8 mouse cellular contexts compared by ENCODE assay signal in the genomic region with DNA sequence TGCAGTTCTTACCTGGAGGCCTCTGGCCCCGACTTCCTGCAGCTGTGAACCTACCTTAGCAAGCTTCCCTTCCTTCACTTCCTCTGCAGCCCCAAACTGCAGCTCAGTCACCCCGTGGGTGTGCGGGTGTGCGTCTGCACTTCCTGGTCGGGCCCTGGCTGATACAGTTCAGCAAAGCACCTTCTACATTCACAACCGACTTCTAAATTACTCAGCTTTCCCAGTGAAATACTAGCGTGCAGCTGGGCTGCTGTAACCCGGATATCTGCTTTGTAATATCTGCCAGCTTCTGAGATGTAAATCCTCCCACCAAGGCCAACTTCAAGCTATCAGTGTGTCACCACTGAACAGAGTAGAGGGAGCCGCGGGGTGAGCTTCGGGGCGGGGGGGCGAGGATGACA. TPM values are rescaled to one million over a fixed set of nuclear protein-coding genes. Genes with fewer than 3 reads are reported as not detected.
DNase-seq lines count a peak whose midpoint lies in the region; ATAC-seq lines count a peak whose summit lies in the region.

No protein-coding gene starts in this region.

- peaks cover 18% of the 10 kb centered on the region for H3K4me1 ChIP-seq in heart, embryonic 12.5 days (replicated peaks)

- H3K9ac ChIP-seq in heart, embryonic 12.5 days: no peak overlapping the region

- no peaks in the 10 kb centered on the region for H3K9me3 ChIP-seq in heart, embryonic 12.5 days (replicated peaks)

- 72% methylated on average over 13 of the region's 13 CpGs for WGBS in heart, embryonic 12.5 days

- DNase-seq in heart, postnatal 25 days (ENCODE audit: low spot score): no peak
- DNase-seq in adrenal gland, adult 2 months: peak; percentile 74
- DNase-seq in thymus, postnatal 0 days (ENCODE audit: low spot score): peak; percentile 86
- DNase-seq in ovary, postnatal 36 days (ENCODE audit: low spot score): no peak
- DNase-seq in urinary bladder, postnatal 14 days (ENCODE audit: low spot score): no peak

- intact Hi-C loops in heart, postnatal 25 days (cut with DNase I): loop anchor here (10.0 kb wide), 1 partner anchor 455 kb away; a partner anchor contains a TSS

- ATAC-seq in heart, embryonic 12.5 days (ENCODE audit: insufficient number of reproducible peaks, low FRiP score): no peak
- peak; percentile 65 to 68 for ATAC-seq in hematopoietic stem cell, adult 5-6 weeks (replicated peaks in 1 of 2; ENCODE audit: insufficient read depth in 1 of 2, low FRiP score in 2 of 2, low TSS enrichment in 1 of 2, low read depth in 1 of 2, poor library complexity in 2 of 2, severe bottlenecking in 2 of 2)
- ATAC-seq in megakaryocyte progenitor cell, adult 5-6 weeks (replicated peaks; ENCODE audit: poor library complexity): peak; percentile 66

- H3K27ac ChIP-seq in heart, embryonic 12.5 days (ENCODE audit: poor library complexity, severe bottlenecking): peak overlapping the region; percentile 56

- peaks cover 43% of the 10 kb centered on the region for H3K36me3 ChIP-seq in heart, embryonic 12.5 days

- H3K4me3 ChIP-seq in heart, embryonic 12.5 days: no peak overlapping the region

- H3K27me3 ChIP-seq in heart, embryonic 12.5 days (replicated peaks): no peaks in the 10 kb centered on the region

- no peak overlapping the region for H3K4me2 ChIP-seq in heart, embryonic 12.5 days

RNA-seq across cellular contexts. Expression of a gene that starts 11.2 kb away (rescaled TPM):
- 18.8 and 19.9 TPM in 2 replicates for polyA plus RNA-seq in heart, embryonic 12.5 days (2016; fragmentation: Nextera tagmentation; extraction: Ambion mirVana)
- 1 to 10 TPM; 5.7 to 6.0 TPM for total RNA-seq in heart, postnatal 25 days (2021)
- total RNA-seq in adrenal gland, adult 2 months (2021): 10 to 100 TPM in 1 of 2 experiments, 1 to 10 TPM in 1; 9.5 to 24.4 TPM
- polyA plus RNA-seq in adrenal gland, adult 2 months (2012; rRNA removed): 9.5 and 15.8 TPM in 2 replicates
- total RNA-seq in hematopoietic stem cell, adult 5-6 weeks (2017): 20.4 and 35.8 TPM in 2 replicates
- 14.2 and 18.4 TPM in 2 replicates for total RNA-seq in megakaryocyte progenitor cell, adult 5-6 weeks (2015)
- 18.2 and 19.6 TPM in 2 replicates for total RNA-seq in megakaryocyte progenitor cell, adult 5-6 weeks (2017)
- 38.2 and 44.6 TPM in 2 replicates for polyA plus RNA-seq in thymus, postnatal 0 days (2015; fragmentation: Nextera tagmentation; extraction: Ambion mirVana)

RNA-seq across cellular contexts. Expression of a gene that starts 15.0 kb away (rescaled TPM):
- 3.6 and 3.7 TPM in 2 replicates for polyA plus RNA-seq in heart, embryonic 12.5 days (2016; fragmentation: Nextera tagmentation; extraction: Ambion mirVana)
- total RNA-seq in heart, postnatal 25 days (2021): 1 to 10 TPM; 5.8 to 7.7 TPM
- 1 to 10 TPM; 1.4 to 3.7 TPM for total RNA-seq in adrenal gland, adult 2 months (2021)
- 4.8 and 6.5 TPM in 2 replicates for polyA plus RNA-seq in adrenal gland, adult 2 months (2012; rRNA removed)
- 1.6 TPM in 1 of 2 replicates, not detected in the other for total RNA-seq in hematopoietic stem cell, adult 5-6 weeks (2017)
- 6.8 and 8.6 TPM in 2 replicates for total RNA-seq in megakaryocyte progenitor cell, adult 5-6 weeks (2015)
- 0.57 and 3.1 TPM in 2 replicates for total RNA-seq in megakaryocyte progenitor cell, adult 5-6 weeks (2017)
- polyA plus RNA-seq in thymus, postnatal 0 days (2015; fragmentation: Nextera tagmentation; extraction: Ambion mirVana): 28.0 and 32.1 TPM in 2 replicates

RNA-seq across cellular contexts. Expression of a gene that starts 29.1 kb away (rescaled TPM):
- 2.0 and 2.4 TPM in 2 replicates for polyA plus RNA-seq in heart, embryonic 12.5 days (2016; fragmentation: Nextera tagmentation; extraction: Ambion mirVana)
- total RNA-seq in heart, postnatal 25 days (2021): 1 to 10 TPM; 5.4 to 6.1 TPM
- 1 to 10 TPM; 4.6 to 6.6 TPM for total RNA-seq in adrenal gland, adult 2 months (2021)
- polyA plus RNA-seq in adrenal gland, adult 2 months (2012; rRNA removed): 4.0 and 4.4 TPM in 2 replicates
- total RNA-seq in hematopoietic stem cell, adult 5-6 weeks (2017): 24.0 TPM in 2 replicates
- 3.5 and 3.7 TPM in 2 replicates for total RNA-seq in megakaryocyte progenitor cell, adult 5-6 weeks (2015)
- total RNA-seq in megakaryocyte progenitor cell, adult 5-6 weeks (2017): 6.7 and 10.0 TPM in 2 replicates
- polyA plus RNA-seq in thymus, postnatal 0 days (2015; fragmentation: Nextera tagmentation; extraction: Ambion mirVana): 2.7 and 3.0 TPM in 2 replicates

RNA-seq across cellular contexts. Expression of a gene that starts 57.7 kb away (rescaled TPM):
- 145 and 152 TPM in 2 replicates for polyA plus RNA-seq in heart, embryonic 12.5 days (2016; fragmentation: Nextera tagmentation; extraction: Ambion mirVana)
- total RNA-seq in heart, postnatal 25 days (2021): 10 to 100 TPM; 47.8 to 59.0 TPM
- total RNA-seq in adrenal gland, adult 2 months (2021): 100 to 1,000 TPM in 1 of 2 experiments, 10 to 100 TPM in 1; 57.1 to 103 TPM
- polyA plus RNA-seq in adrenal gland, adult 2 months (2012; rRNA removed): 21.9 and 40.8 TPM in 2 replicates
- 310 and 424 TPM in 2 replicates for total RNA-seq in hematopoietic stem cell, adult 5-6 weeks (2017)
- total RNA-seq in megakaryocyte progenitor cell, adult 5-6 weeks (2015): 219 and 228 TPM in 2 replicates
- total RNA-seq in megakaryocyte progenitor cell, adult 5-6 weeks (2017): 452 and 486 TPM in 2 replicates
- 193 and 208 TPM in 2 replicates for polyA plus RNA-seq in thymus, postnatal 0 days (2015; fragmentation: Nextera tagmentation; extraction: Ambion mirVana)

Comparison
In these comparisons a context has a peak if more than half of its experiments do, and no peak if none do; other contexts are left out.
1. DNase-seq: peak in adrenal gland, adult 2 months (single experiment) and thymus, postnatal 0 days (single experiment); none in heart, postnatal 25 days (single experiment), ovary, postnatal 36 days (single experiment) and urinary bladder, postnatal 14 days (single experiment).